Mouse (Mus musculus): ENCODE results near the gene Zswim5.

The Zswim5 gene

GRCm38 (mm10) chr4:116928006-116928651 is 51.0 kb downstream of the Zswim5 start:
- no peak for DNase-seq

GRCm38 (mm10) chr4:116939585-116939984 is 62.4 kb downstream of the Zswim5 start:
- DNase-seq, result no peak

GRCm38 (mm10) chr4:116942695-116943094 is 65.5 kb downstream of the Zswim5 start:
- no peak for DNase-seq

GRCm38 (mm10) chr4:116944055-116944454 is 66.9 kb downstream of the Zswim5 start:
- DNase-seq, result no peak

- DNase-seq, result peak in 1 of 2 experiments; percentile 15
Observed at GRCm38 (mm10) chr4:116951642-116952041, 74.5 kb downstream of the Zswim5 start.

- no peak for DNase-seq
Observed at GRCm38 (mm10) chr4:116954951-116955350, 77.8 kb downstream of the Zswim5 start.

- DNase-seq, result no peak
Observed at GRCm38 (mm10) chr4:116976503-116976902, 99.3 kb downstream of the Zswim5 start.

- DNase-seq, result peak in 1 of 2 experiments; percentile 30
Observed at GRCm38 (mm10) chr4:116985681-116986080, 108.5 kb downstream of the Zswim5 start.

- peak; percentile 84 to 90 for DNase-seq
Observed at GRCm38 (mm10) chr4:116986400-116987121, 109.4 kb downstream of the Zswim5 start.

- DNase-seq, result no peak
Observed at GRCm38 (mm10) chr4:116987122-116987456, 109.9 kb downstream of the Zswim5 start.

- no peak for DNase-seq
Observed at GRCm38 (mm10) chr4:116989731-116990130, 112.6 kb downstream of the Zswim5 start.

- DNase-seq, result peak; percentile 83 to 89
Observed at GRCm38 (mm10) chr4:116991366-116991765, 114.2 kb downstream of the Zswim5 start.

GRCm38 (mm10) chr4:116993672-116994621 is 116.8 kb downstream of the Zswim5 start, which contains the start of gene Urod:
Gene Urod (minus strand): TSS chr4:116994413.
- DNase-seq, result peak; percentile 97 to 98

- DNase-seq, result peak; percentile 75 to 85
Observed at GRCm38 (mm10) chr4:116995131-116995797, 118.1 kb downstream of the Zswim5 start, which contains the start of gene Hectd3. Gene Hectd3 (plus strand): TSS chr4:116995317.

GRCm38 (mm10) chr4:116995798-116996135 is 118.6 kb downstream of the Zswim5 start:
- DNase-seq, result peak; percentile 83 to 91

GRCm38 (mm10) chr4:116999513-117000154 is 122.5 kb downstream of the Zswim5 start:
- no peak for DNase-seq

- DNase-seq, result no peak
Observed at GRCm38 (mm10) chr4:117001957-117002356, 124.8 kb downstream of the Zswim5 start.

GRCm38 (mm10) chr4:117002543-117003521 is 125.7 kb downstream of the Zswim5 start:
- peak; percentile 80 to 92 for DNase-seq

GRCm38 (mm10) chr4:117004649-117005048 is 127.5 kb downstream of the Zswim5 start:
- DNase-seq, result no peak

- DNase-seq, result no peak
Observed at GRCm38 (mm10) chr4:117005611-117006400, 128.6 kb downstream of the Zswim5 start.
